Mouse (Mus musculus) lung, postnatal 0 days (tissue): Measurements from ENCODE around the gene 4930558K02Rik.

Experiments used
- CTCF ChIP-seq: IDR thresholded peaks from 2 replicates; pipeline ENCODE4 v1.5.1; 2016; ENCODE audit warnings: antibody characterized with exemption, mild to moderate bottlenecking
- EP300 ChIP-seq: IDR thresholded peaks from 2 replicates; pipeline ENCODE4 v1.6.1; 2016; ENCODE audit warnings: antibody characterized with exemption, mild to moderate bottlenecking, control low read depth

- TF ChIP-seq CTCF = no peak
- no peak for TF ChIP-seq EP300
Observed at GRCm38 (mm10) chr1:161924321-161924720, 55.1 kb downstream of the 4930558K02Rik start.
